Mouse (Mus musculus) hindbrain, postnatal 0 days (tissue): Measurements from ENCODE around the gene Cdca8. TPM values are rescaled to one million over a fixed set of nuclear protein-coding genes. Genes with fewer than 3 reads are reported as not detected.

ENCODE experiments used
- ATAC-seq: fragments of 200-750 bp; cut with Nextera tagmentation; 2 replicates; pipeline ENCODE4 v1.8.0; 2017; ENCODE audit warnings: mild to moderate bottlenecking, moderate TSS enrichment, moderate library complexity
- DNase-seq: peaks from one replicate; pipeline ENCODE4 v3.0.0-alpha.2; 2015; ENCODE audit warnings: low spot score
- H3K27ac ChIP-seq: fragments of 300-500 bp; sonication (generic); 2 replicates; pipeline ENCODE4 v1.5.1; 2014; ENCODE audit warnings: mild to moderate bottlenecking
- H3K27me3 ChIP-seq: fragments of 300-500 bp; sonication (generic); 2 replicates; pipeline ENCODE4 v1.6.1; 2014; ENCODE audit warnings: low read length, mixed read lengths; ENCODE audit not compliant: insufficient read depth
- H3K36me3 ChIP-seq: fragments of 300-500 bp; sonication (generic); 2 replicates; pipeline ENCODE4 v1.6.1; 2014; ENCODE audit warnings: low read length, mixed read lengths; ENCODE audit not compliant: insufficient read depth
- H3K4me1 ChIP-seq: fragments of 300-500 bp; sonication (generic); 2 replicates; pipeline ENCODE4 v1.6.1; 2014; ENCODE audit warnings: antibody characterized with exemption, low read length, mixed read lengths; ENCODE audit not compliant: insufficient read depth
- H3K4me2 ChIP-seq: fragments of 300-500 bp; sonication (generic); 2 replicates; pipeline ENCODE4 v1.6.1; 2014; ENCODE audit warnings: low read depth, mild to moderate bottlenecking, low read length, moderate library complexity, mixed read lengths
- H3K4me3 ChIP-seq: fragments of 300-500 bp; sonication (generic); 2 replicates; pipeline ENCODE4 v1.5.1; 2014; ENCODE audit warnings: low read length
- H3K9ac ChIP-seq: fragments of 300-500 bp; sonication (generic); replicated peaks from 2 replicates; pipeline ENCODE4 v1.6.1; 2014; ENCODE audit warnings: mild to moderate bottlenecking, low read length, moderate library complexity, mixed read lengths
- H3K9me3 ChIP-seq: fragments of 300-500 bp; sonication (generic); 2 replicates; pipeline ENCODE4 v1.6.1; 2016; ENCODE audit warnings: low read length, mixed read lengths
- CTCF ChIP-seq: IDR thresholded peaks from 2 replicates; pipeline ENCODE4 v1.5.1; 2016; ENCODE audit warnings: antibody characterized with exemption, control low read depth, low read depth
- WGBS: fragments of 180-500 bp; shearing (Covaris S2); extraction: QIAGEN DNeasy Blood & Tissue Kit; methylation state at CpG from one replicate; pipeline ENCODE4 v1.1.7; 2014; 5-methylcytosine and 5-hydroxymethylcytosine counted together
- polyA plus RNA-seq: library from polyadenylated mRNA; unstranded; fragments of >200 nt; fragmentation: Nextera tagmentation; extraction: Ambion mirVana; gene quantifications from 2 replicates; pipeline ENCODE4 v1.2.1, GENCODE M21; 2015
- total RNA-seq: library from RNA; depleted of rRNA; stranded (reverse); fragments of >200 nt; gene quantifications from 2 replicates; pipeline ENCODE4 v1.2.3, GENCODE M21; 2014

The Cdca8 gene
- total and polyA plus RNA-seq, 2 experiments from 2014 or later, result 17.1 to 28.9 TPM

DNA sequence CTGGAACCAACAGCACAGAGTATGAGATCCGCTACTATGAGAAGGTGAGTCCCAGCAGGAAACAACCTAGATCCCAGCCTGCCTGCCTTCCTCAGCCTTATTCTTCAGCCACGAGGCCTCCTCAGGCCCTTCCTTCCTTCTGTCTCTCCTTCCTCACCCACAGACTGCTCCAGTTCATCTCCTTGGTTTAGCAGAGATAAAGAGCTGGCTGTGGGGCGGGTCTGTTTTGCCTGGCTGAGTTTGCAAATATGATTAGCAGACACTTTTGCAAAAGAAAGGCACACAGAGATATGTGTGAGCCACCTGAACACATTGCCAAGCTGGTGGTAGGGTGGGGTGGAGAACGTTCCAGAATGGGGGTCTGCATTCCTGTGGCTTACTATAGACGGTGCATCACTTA, 39.2 kb downstream of the Cdca8 start:
- TF ChIP-seq CTCF, result no peak
- H3K36me3 ChIP-seq, result no peaks in the 10 kb centered on the region

DNA sequence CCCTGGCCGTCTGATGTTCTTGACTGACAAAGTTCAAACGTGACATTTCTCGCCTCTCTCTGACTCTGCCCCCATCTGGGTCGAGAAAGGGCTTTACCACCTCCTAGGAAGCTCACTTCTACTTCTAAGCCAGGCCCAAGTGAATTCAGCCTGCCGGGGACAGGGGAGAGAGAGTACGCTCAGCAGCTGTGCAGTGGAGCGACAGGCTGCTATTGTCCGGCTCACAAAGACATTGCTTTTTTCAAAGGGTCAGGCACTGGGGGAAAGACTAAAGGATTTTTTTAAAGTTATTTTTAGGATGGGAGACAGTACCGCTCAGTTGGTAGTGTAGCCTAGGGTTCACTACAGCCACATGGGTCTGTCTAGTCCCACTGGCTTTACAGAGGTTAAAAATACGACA, 40.7 kb downstream of the Cdca8 start:
- Histone ChIP-seq H3K9me3 (no peaks in the 10 kb centered on the region), H3K36me3 (no peaks in the 10 kb centered on the region), H3K27ac (no peak overlapping the region), H3K4me2 (no peak overlapping the region), H3K4me1 (peaks cover 8% of the 10 kb centered on the region; the same call in 1 of the 2 replicates), H3K9ac (no peak overlapping the region), H3K4me3 (no peak overlapping the region), H3K27me3 (0 out of 2 replicates have a peak, but pooled peaks cover 6% of the 10 kb centered on the region)
- WGBS, result 30% methylated on average over 10 of the region's 10 CpGs
- DNase-seq (no peak), ATAC-seq (no peak)
- TF ChIP-seq CTCF, result no peak

More for the DNA sequence above, 39.2 kb downstream of the Cdca8 start:
- WGBS, result 68% methylated on average over 5 of the region's 5 CpGs
- Histone ChIP-seq H3K4me3 (no peak overlapping the region), H3K4me1 (0 out of 2 replicates have a peak, but pooled peaks cover 2% of the 10 kb centered on the region), H3K9ac (no peak overlapping the region), H3K4me2 (no peak overlapping the region), H3K27me3 (0 out of 2 replicates have a peak, but pooled peaks cover 4% of the 10 kb centered on the region), H3K27ac (no peak overlapping the region), H3K9me3 (no peaks in the 10 kb centered on the region)
- ATAC-seq (no peak), DNase-seq (no peak)

DNA sequence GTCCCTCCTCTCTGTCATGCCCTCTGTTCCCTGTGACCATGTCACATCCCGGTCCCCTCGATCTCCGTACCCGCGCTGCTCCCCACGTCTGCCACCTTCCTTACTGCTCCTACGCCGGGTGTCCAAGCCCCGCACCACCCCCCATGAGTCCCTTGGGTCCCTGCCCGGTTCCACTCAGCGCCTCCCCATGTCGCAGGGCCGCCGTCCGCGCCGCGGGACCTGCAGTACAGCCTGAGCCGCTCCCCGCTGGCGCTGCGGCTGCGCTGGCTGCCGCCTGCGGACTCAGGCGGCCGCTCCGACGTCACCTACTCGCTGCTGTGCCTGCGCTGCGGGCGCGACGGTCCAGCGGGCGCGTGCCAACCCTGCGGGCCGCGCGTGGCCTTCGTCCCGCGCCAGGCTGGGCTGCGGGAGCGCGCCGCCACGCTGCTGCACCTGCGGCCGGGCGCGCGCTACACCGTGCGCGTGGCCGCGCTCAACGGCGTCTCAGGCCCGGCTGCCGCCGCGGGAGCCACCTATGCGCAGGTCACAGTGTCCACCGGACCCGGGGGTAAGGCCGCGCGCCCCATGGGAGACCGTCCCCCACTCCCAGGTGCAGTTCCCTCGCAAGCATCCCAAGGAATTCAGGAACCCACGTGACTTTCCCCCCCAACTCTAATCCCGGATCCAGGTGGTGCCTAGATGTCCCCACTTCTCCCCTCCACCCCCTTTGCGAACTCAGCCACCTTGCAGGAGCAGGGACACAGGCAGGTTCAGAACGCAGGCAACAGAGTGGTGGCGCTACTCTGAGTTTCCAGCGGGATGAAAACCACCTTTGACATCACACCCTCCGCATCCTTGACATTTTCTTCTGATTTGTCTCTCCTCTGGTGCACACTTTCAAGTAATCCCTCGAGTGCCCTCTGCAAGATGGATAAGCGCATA, 44.3 kb downstream of the Cdca8 start:
- under 1% methylated on average over 83 of the region's 83 CpGs for WGBS
- peak; percentile 85 for DNase-seq
- Histone ChIP-seq H3K4me2 (peak overlapping the region; percentile 68), H3K36me3 (no peaks in the 10 kb centered on the region), H3K9me3 (no peaks in the 10 kb centered on the region), H3K27ac (peak overlapping the region; percentile 60; the same call in 1 of the 2 replicates), H3K27me3 (0 out of 2 replicates have a peak, but pooled peaks cover 6% of the 10 kb centered on the region), H3K9ac (peak overlapping the region; percentile 55), H3K4me1 (peaks cover 8% of the 10 kb centered on the region; the same call in 1 of the 2 replicates), H3K4me3 (peak overlapping the region; percentile 43)
- ATAC-seq, result peak; percentile 84
- peak; percentile 36 for TF ChIP-seq CTCF

DNA sequence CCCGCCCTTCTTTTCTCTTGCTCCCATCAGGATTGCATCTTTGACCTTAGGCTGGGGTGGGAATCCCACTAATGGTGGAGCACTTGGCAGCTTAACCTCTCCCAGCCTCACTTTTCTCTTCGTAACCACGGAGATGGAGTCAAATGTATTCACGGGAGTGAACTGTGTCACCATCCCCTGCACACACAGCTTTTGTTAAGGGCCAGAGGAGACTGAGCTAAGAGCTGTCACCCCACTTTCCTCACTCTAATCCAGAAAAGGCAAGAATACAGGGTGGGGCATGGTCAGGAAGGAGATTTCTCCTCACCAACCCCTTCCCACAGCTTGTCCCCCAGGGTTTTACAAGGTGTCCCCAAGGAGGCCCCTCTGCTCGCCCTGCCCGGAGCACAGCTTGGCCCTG, 45.3 kb downstream of the Cdca8 start:
- no peaks in the 10 kb centered on the region for H3K9me3 ChIP-seq
- peak overlapping the region; percentile 55 for H3K9ac ChIP-seq
- peaks cover 8% of the 10 kb centered on the region; the same call in 1 of the 2 replicates for H3K4me1 ChIP-seq
- peak overlapping the region; percentile 60; the same call in 1 of the 2 replicates for H3K27ac ChIP-seq
- no peaks in the 10 kb centered on the region for H3K36me3 ChIP-seq
- DNase-seq (no peak), ATAC-seq (no peak)
- 28% methylated on average over 6 of the region's 6 CpGs for WGBS
- 0 out of 2 replicates have a peak, but pooled peaks cover 6% of the 10 kb centered on the region for H3K27me3 ChIP-seq
- TF ChIP-seq CTCF, result no peak
- peak overlapping the region; percentile 43 for H3K4me3 ChIP-seq
- peak overlapping the region; percentile 68 for H3K4me2 ChIP-seq

DNA sequence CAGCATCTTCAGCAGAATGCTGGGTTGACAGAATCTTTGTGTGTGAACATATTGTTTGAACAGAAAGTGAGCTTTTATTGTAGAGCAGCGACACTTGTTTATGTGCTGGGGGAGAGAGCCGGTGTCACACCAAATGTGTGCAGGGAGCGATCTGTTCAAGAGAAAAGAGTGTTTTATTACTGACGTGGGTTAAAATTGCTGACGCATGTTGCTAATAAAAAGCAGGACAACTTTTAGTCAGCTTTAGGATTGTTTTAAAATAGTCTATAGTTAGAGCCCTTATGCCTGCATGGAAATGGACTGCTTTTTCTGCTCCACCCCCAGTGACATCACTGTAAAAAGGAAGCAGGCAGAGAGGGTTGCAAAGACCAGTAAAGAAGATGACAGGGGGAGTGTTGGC, 48.3 kb downstream of the Cdca8 start:
- H3K4me3 ChIP-seq, result no peak overlapping the region
- peaks cover 8% of the 10 kb centered on the region; the same call in 1 of the 2 replicates for H3K4me1 ChIP-seq
- H3K9me3 ChIP-seq, result no peaks in the 10 kb centered on the region
- no peak for ATAC-seq
- no peak overlapping the region for H3K4me2 ChIP-seq
- no peaks in the 10 kb centered on the region for H3K36me3 ChIP-seq
- no peak for DNase-seq
- no peak overlapping the region for H3K9ac ChIP-seq
- peaks cover 6% of the 10 kb centered on the region; the same call in 1 of the 2 replicates for H3K27me3 ChIP-seq
- no peak overlapping the region for H3K27ac ChIP-seq
- 79% methylated on average over 5 of the region's 5 CpGs for WGBS
- no peak for TF ChIP-seq CTCF

DNA sequence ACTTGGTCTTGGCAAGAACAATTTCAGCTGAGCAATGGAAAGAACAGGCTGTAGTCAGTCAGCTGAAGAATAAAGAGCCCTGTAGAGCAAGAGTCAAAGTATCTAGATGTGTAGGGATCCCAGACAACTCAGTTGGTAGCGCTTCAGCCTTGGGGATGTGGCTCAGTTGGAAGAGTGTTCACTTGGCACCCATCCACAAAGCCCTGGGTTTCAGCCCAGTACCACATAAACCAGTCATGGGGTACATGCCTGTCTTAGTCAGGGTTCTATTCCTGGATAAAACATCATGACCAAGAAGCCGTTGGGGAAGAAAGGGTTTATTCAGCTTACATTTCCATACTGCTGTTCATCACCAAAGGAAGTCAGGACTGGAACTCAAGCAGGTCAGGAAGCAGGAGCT, 49.2 kb downstream of the Cdca8 start:
- DNase-seq (no peak), ATAC-seq (no peak)
- TF ChIP-seq CTCF, result no peak
- H3K9me3 ChIP-seq, result no peaks in the 10 kb centered on the region
- H3K36me3 ChIP-seq, result no peaks in the 10 kb centered on the region
- peaks cover 2% of the 10 kb centered on the region; the same call in 1 of the 2 replicates for H3K27me3 ChIP-seq
- H3K4me2 ChIP-seq, result no peak overlapping the region
- peaks cover 7% of the 10 kb centered on the region; the same call in 1 of the 2 replicates for H3K4me1 ChIP-seq
- WGBS, result 69% methylated on average over 2 of the region's 2 CpGs
- no peak overlapping the region for H3K9ac ChIP-seq
- no peak overlapping the region for H3K4me3 ChIP-seq
- H3K27ac ChIP-seq, result no peak overlapping the region
